Mouse (Mus musculus) MEL (cell line): ENCODE measurements at regions not wholly inside any gene's neighbourhood (a gene's known extent, or its start where the extent isn't known, plus 50 kb on each side); places are given as distances from the start of the nearest gene placed in this dataset.

ENCODE experiments used
- DNase-seq: peaks from one replicate; pipeline ENCODE4 v3.0.0; 2011; ENCODE audit warnings: low read depth, low spot score
- H3K27ac ChIP-seq: 2 replicates; pipeline ENCODE4 v1.5.1; 2012; ENCODE audit warnings: low read depth, mild to moderate bottlenecking, control low read depth, low read length, moderate library complexity; ENCODE audit not compliant: control insufficient read depth
- H3K27me3 ChIP-seq, 2 experiments: fragments of 150-350 bp in 1 of 2; sonication (generic) in 1 of 2; 2 replicates each; pipeline ENCODE4 v1.6.1; 2012; ENCODE audit warnings: low read length in 2 of 2, mild to moderate bottlenecking in 2 of 2, improper control_type of control experiment in 1 of 2, moderate library complexity in 1 of 2; ENCODE audit not compliant: insufficient read depth in 2 of 2, control insufficient read depth in 1 of 2
- H3K36me3 ChIP-seq, 2 experiments: 2 replicates each; pipeline ENCODE4 v1.6.1; 2012 to 2014; ENCODE audit warnings: low read length in 2 of 2, improper control_type of control experiment in 1 of 2, inconsistent platforms in 1 of 2, mild to moderate bottlenecking in 1 of 2; ENCODE audit not compliant: insufficient read depth in 2 of 2, control insufficient read depth in 1 of 2
- H3K4me1 ChIP-seq, 2 experiments: fragments of 150-350 bp in 1 of 2; sonication (generic) in 1 of 2; 2 replicates each; pipeline ENCODE4 v1.6.1; 2012; ENCODE audit warnings: low read length in 2 of 2, improper control_type of control experiment in 1 of 2, mild to moderate bottlenecking in 1 of 2; ENCODE audit not compliant: insufficient read depth in 2 of 2, control insufficient read depth in 1 of 2
- H3K4me3 ChIP-seq, 2 experiments: fragments of 150-350 bp in 1 of 2; sonication (generic) in 1 of 2; 2 replicates each; pipeline ENCODE4 v1.5.1; 2012; ENCODE audit warnings: low read depth in 2 of 2, low read length in 2 of 2, mild to moderate bottlenecking in 2 of 2, moderate library complexity in 2 of 2, control low read depth in 1 of 2, improper control_type of control experiment in 1 of 2; ENCODE audit not compliant: control insufficient read depth in 1 of 2, insufficient read depth in 1 of 2
- H3K79me2 ChIP-seq: 2 replicates; pipeline ENCODE4 v1.6.1; 2012; ENCODE audit warnings: mild to moderate bottlenecking, low read length, moderate library complexity; ENCODE audit not compliant: control insufficient read depth, poor library complexity, insufficient read depth
- H3K9ac ChIP-seq: 2 replicates; pipeline ENCODE4 v1.6.1; 2012; ENCODE audit warnings: low read depth, mild to moderate bottlenecking, control low read depth, low read length, moderate library complexity; ENCODE audit not compliant: control insufficient read depth, poor library complexity, severe bottlenecking
- H3K9me3 ChIP-seq: fragments of 150-350 bp; sonication (generic); replicated peaks from 2 replicates; pipeline ENCODE4 v1.6.1; 2012; ENCODE audit warnings: mild to moderate bottlenecking, low read length, improper control_type of control experiment, moderate library complexity; ENCODE audit not compliant: insufficient read depth
- CTCF ChIP-seq, 3 experiments: IDR thresholded peaks in 2 of 3; conservative IDR thresholded peaks in 1 of 3; 2 replicates each; pipeline ENCODE4 v1.5.1; 2011 to 2012; ENCODE audit warnings: low read length in 3 of 3, low read depth in 2 of 3, mild to moderate bottlenecking in 2 of 3, improper control_type of control experiment in 1 of 3, inconsistent platforms in 1 of 3, mixed read lengths in 1 of 3, moderate library complexity in 1 of 3; ENCODE audit not compliant: control insufficient read depth in 1 of 3, insufficient read depth in 1 of 3, poor library complexity in 1 of 3, severe bottlenecking in 1 of 3
- ELF1 ChIP-seq: IDR thresholded peaks from 2 replicates; pipeline ENCODE4 v1.6.1; 2014; ENCODE audit warnings: low read depth, mild to moderate bottlenecking, inconsistent platforms, low read length, improper control_type of control experiment, moderate library complexity
- EP300 ChIP-seq, 2 experiments: IDR thresholded peaks; 2 replicates each; pipeline ENCODE4 v1.6.1; 2011; ENCODE audit warnings: improper control_type of control experiment in 2 of 2, low read length in 2 of 2, low read depth in 1 of 2, mild to moderate bottlenecking in 1 of 2
- HCFC1 ChIP-seq: IDR thresholded peaks from 2 replicates; pipeline ENCODE4 v1.6.1; 2012; ENCODE audit warnings: low read depth, mild to moderate bottlenecking, inconsistent platforms, low read length, improper control_type of control experiment, moderate library complexity
- JUND ChIP-seq: IDR thresholded peaks from 2 replicates; pipeline ENCODE4 v1.6.1; 2011; ENCODE audit warnings: low read depth, mild to moderate bottlenecking, improper control_type of control experiment, low read length
- MAX ChIP-seq: IDR thresholded peaks from 2 replicates; pipeline ENCODE4 v1.6.1; 2011; ENCODE audit warnings: low read length, improper control_type of control experiment
- MAZ ChIP-seq: IDR thresholded peaks from 2 replicates; pipeline ENCODE4 v1.6.1; 2012; ENCODE audit warnings: low read depth, mild to moderate bottlenecking, inconsistent platforms, low read length, improper control_type of control experiment
- MEF2A ChIP-seq: IDR thresholded peaks from 2 replicates; pipeline ENCODE4 v1.6.1; 2014; ENCODE audit warnings: low read depth, mild to moderate bottlenecking, inconsistent platforms, low read length, improper control_type of control experiment; ENCODE audit not compliant: poor library complexity, insufficient replicate concordance, severe bottlenecking; ENCODE audit errors: extremely low read depth
- NELFE ChIP-seq: IDR thresholded peaks from 2 replicates; pipeline ENCODE4 v1.6.1; 2011; ENCODE audit warnings: low read depth, low read length, improper control_type of control experiment
- NRF1 ChIP-seq: IDR thresholded peaks from 2 replicates; pipeline ENCODE4 v1.6.1; 2014; ENCODE audit warnings: low read depth, mild to moderate bottlenecking, inconsistent platforms, low read length, improper control_type of control experiment, moderate library complexity; ENCODE audit not compliant: poor library complexity, insufficient read depth, severe bottlenecking
- RAD21 ChIP-seq: IDR thresholded peaks from 2 replicates; pipeline ENCODE4 v1.6.1; 2011; ENCODE audit warnings: mild to moderate bottlenecking, low read depth, low read length, improper control_type of control experiment
- SMC3 ChIP-seq: IDR thresholded peaks from 2 replicates; pipeline ENCODE4 v1.6.1; 2011; ENCODE audit warnings: low read depth, low read length, improper control_type of control experiment
- TBP ChIP-seq: IDR thresholded peaks from 2 replicates; pipeline ENCODE4 v1.8.0; 2011; ENCODE audit warnings: low read depth, low read length, improper control_type of control experiment
- TCF12 ChIP-seq: IDR thresholded peaks from 2 replicates; pipeline ENCODE4 v1.6.1; 2014; ENCODE audit warnings: low read depth, mild to moderate bottlenecking, inconsistent platforms, low read length, improper control_type of control experiment, moderate library complexity
- ZKSCAN1 ChIP-seq: IDR thresholded peaks from 2 replicates; pipeline ENCODE4 v1.6.1; 2012; ENCODE audit warnings: low read depth, mild to moderate bottlenecking, inconsistent platforms, low read length, improper control_type of control experiment, moderate library complexity
- ZMIZ1 ChIP-seq: IDR thresholded peaks from 2 replicates; pipeline ENCODE4 v1.6.1; 2012; ENCODE audit warnings: low read depth, mild to moderate bottlenecking, inconsistent platforms, low read length, improper control_type of control experiment, moderate library complexity
- ZNF384 ChIP-seq: IDR thresholded peaks from 2 replicates; pipeline ENCODE4 v1.6.1; 2012; ENCODE audit warnings: low read depth, mild to moderate bottlenecking, inconsistent platforms, low read length, improper control_type of control experiment

GRCm38 (mm10) chr4:28143165-28143564 is 669.8 kb upstream of the Epha7 start:
- Histone ChIP-seq H3K27me3 (no peaks in the 10 kb centered on the region), H3K79me2 (no peaks in the 10 kb centered on the region), H3K27ac (no peak overlapping the region), H3K36me3 (no peaks in the 10 kb centered on the region), H3K4me3 (no peak overlapping the region), H3K9me3 (no peaks in the 10 kb centered on the region), H3K9ac (no peak overlapping the region), H3K4me1 (no peaks in the 10 kb centered on the region)
- no peak for DNase-seq
- TF ChIP-seq MAX: no peak
- no peak for TF ChIP-seq ELF1
- TF ChIP-seq RAD21: no peak
- no peak for TF ChIP-seq NRF1
- no peak for TF ChIP-seq ZKSCAN1
- TF ChIP-seq JUND: no peak
- TF ChIP-seq TCF12: no peak
- no peak for TF ChIP-seq HCFC1
- no peak for TF ChIP-seq SMC3
- TF ChIP-seq NELFE: no peak
- TF ChIP-seq MEF2A: no peak
- no peak for TF ChIP-seq EP300 (IDR thresholded peaks at IDR 0.05; ENCODE audit: low read depth in 1 of 2, low read length in 2 of 2)
- no peak for TF ChIP-seq ZMIZ1
- TF ChIP-seq TBP: no peak
- no peak for TF ChIP-seq MAZ

GRCm38 (mm10) chr4:28155116-28155515 is 657.8 kb upstream of the Epha7 start:
- Histone ChIP-seq H3K9ac (no peak overlapping the region), H3K4me1 (no peaks in the 10 kb centered on the region), H3K27me3 (no peaks in the 10 kb centered on the region), H3K4me3 (no peak overlapping the region), H3K9me3 (no peaks in the 10 kb centered on the region), H3K27ac (no peak overlapping the region), H3K36me3 (no peaks in the 10 kb centered on the region), H3K79me2 (no peaks in the 10 kb centered on the region)
- no peak for DNase-seq
- TF ChIP-seq CTCF (IDR thresholded peaks at IDR 0.05 in 2 of 3, conservative IDR thresholded peaks at IDR 0.05 in 1 of 3; ENCODE audit: control insufficient read depth in 1 of 3, insufficient read depth in 1 of 3, low read depth in 2 of 3, low read length in 3 of 3, poor library complexity in 1 of 3, severe bottlenecking in 1 of 3): no peak

- H3K4me3 ChIP-seq: no peak overlapping the region
- no peaks in the 10 kb centered on the region for H3K27me3 ChIP-seq
- DNase-seq: peak; percentile 85
- H3K27ac ChIP-seq: no peak overlapping the region
- H3K4me1 ChIP-seq: no peaks in the 10 kb centered on the region
- TF ChIP-seq CTCF (IDR thresholded peaks at IDR 0.05 in 2 of 3, conservative IDR thresholded peaks at IDR 0.05 in 1 of 3; ENCODE audit: control insufficient read depth in 1 of 3, insufficient read depth in 1 of 3, low read depth in 2 of 3, low read length in 3 of 3, poor library complexity in 1 of 3, severe bottlenecking in 1 of 3) (no peak), ZNF384 (no peak), JUND (no peak), ZKSCAN1 (no peak), EP300 (IDR thresholded peaks at IDR 0.05; ENCODE audit: low read depth in 1 of 2, low read length in 2 of 2) (no peak)
- no peaks in the 10 kb centered on the region for H3K36me3 ChIP-seq
- no peaks in the 10 kb centered on the region for H3K79me2 ChIP-seq
- H3K9ac ChIP-seq: no peak overlapping the region
- H3K9me3 ChIP-seq: no peaks in the 10 kb centered on the region
Measured at GRCm38 (mm10) chr4:28176771-28177170, 636.2 kb upstream of the Epha7 start.
